Mouse (Mus musculus) spleen, adult 2 months (tissue): ENCODE results near the gene Parp14. TPM values are rescaled to one million over a fixed set of nuclear protein-coding genes. Genes with fewer than 3 reads are reported as not detected.

ENCODE experiments used
- DNase-seq, 2 experiments: peaks; one replicate each; pipeline versions ENCODE4 v3.0.0 to v3.0.0-alpha.2; 2012 to 2021; ENCODE audit warnings: low spot score in 2 of 2, low read depth in 1 of 2
- H3K27ac ChIP-seq: fragments of 200-500 bp; 2 replicates; pipeline ENCODE4 v1.5.1; 2012; ENCODE audit warnings: low read length, inconsistent platforms; ENCODE audit not compliant: insufficient read depth
- H3K27me3 ChIP-seq: fragments of 200-500 bp; 2 replicates; pipeline ENCODE4 v1.6.1; 2012; ENCODE audit warnings: mild to moderate bottlenecking, moderate library complexity, low read length, inconsistent platforms; ENCODE audit not compliant: control insufficient read depth, insufficient read depth
- H3K36me3 ChIP-seq: fragments of 200-500 bp; 2 replicates; pipeline ENCODE4 v1.6.1; 2012; ENCODE audit warnings: mild to moderate bottlenecking, low read length, inconsistent platforms; ENCODE audit not compliant: control insufficient read depth, insufficient read depth
- H3K4me1 ChIP-seq: fragments of 200-500 bp; 2 replicates; pipeline ENCODE4 v1.6.1; 2011; ENCODE audit warnings: inconsistent platforms; ENCODE audit not compliant: control insufficient read depth, insufficient read depth, insufficient read length
- H3K4me3 ChIP-seq: fragments of 200-500 bp; 2 replicates; pipeline ENCODE4 v1.5.1; 2011; ENCODE audit warnings: mild to moderate bottlenecking, inconsistent platforms; ENCODE audit not compliant: insufficient read depth, insufficient read length; ENCODE audit errors: extremely low read depth
- CTCF ChIP-seq: fragments of 200-500 bp; IDR thresholded peaks from 2 replicates; pipeline ENCODE4 v1.5.1; 2011; ENCODE audit warnings: mild to moderate bottlenecking, inconsistent platforms; ENCODE audit not compliant: insufficient read depth, insufficient read length, insufficient replicate concordance; ENCODE audit errors: extremely low read depth
- POLR2A ChIP-seq: fragments of 200-500 bp; IDR thresholded peaks from 2 replicates; pipeline ENCODE4 v1.6.1; 2011; ENCODE audit warnings: low read depth, low read length, inconsistent platforms
- WGBS: fragments of 180-500 bp; shearing (Covaris S2); methylation state at CpG from one replicate; pipeline ENCODE4 v1.1.7; 2018; 5-methylcytosine and 5-hydroxymethylcytosine counted together
- polyA plus RNA-seq: library from polyadenylated mRNA; depleted of rRNA; stranded (reverse); fragments of >200 nt; gene quantifications from 2 replicates; pipeline ENCODE4 v1.2.3, GENCODE M21; 2012

Gene Parp14
- polyA plus RNA-seq, 1 experiment, result 8.0 TPM

DNA sequence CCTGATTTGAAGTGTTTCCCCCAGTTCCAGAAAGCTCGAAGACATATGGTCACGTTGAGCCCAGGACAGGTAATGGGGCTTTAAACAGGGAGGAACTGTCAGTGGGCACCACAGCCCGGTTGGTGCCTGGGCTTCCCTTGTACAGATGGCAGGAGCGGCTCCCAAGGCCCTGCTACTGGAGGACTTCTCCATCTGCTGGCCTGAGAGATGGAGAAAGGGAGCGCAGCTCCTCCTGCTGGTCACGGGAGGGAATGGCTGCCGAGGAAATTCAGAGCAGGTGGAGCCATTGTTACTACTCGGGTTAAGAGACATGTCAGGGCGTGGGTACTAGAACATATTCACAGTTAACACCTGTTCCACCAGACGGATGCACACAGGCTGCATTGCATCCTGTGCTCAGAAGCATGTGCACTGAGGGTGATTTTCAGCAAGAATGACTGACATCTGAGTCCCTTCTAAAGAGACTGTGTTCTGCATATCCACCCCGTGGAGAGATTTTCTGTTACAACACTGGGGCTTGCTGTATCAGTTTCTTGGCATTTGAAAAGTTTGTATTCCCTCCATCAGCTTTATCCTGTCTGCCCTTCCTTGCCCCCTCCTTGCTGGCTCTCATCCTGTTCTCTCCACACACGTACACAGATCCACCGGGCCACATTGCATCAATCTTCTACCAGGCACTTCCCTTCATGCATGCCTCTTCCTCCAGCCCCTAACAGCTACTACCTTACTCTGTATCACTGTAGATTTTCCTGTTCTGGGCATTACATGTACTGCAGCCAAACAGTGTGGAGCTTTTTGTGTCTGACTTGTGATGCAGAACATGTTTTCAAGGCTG is 53.9 kb downstream of the Parp14 start:
- peaks cover 10% of the 10 kb centered on the region for H3K36me3 ChIP-seq

DNA sequence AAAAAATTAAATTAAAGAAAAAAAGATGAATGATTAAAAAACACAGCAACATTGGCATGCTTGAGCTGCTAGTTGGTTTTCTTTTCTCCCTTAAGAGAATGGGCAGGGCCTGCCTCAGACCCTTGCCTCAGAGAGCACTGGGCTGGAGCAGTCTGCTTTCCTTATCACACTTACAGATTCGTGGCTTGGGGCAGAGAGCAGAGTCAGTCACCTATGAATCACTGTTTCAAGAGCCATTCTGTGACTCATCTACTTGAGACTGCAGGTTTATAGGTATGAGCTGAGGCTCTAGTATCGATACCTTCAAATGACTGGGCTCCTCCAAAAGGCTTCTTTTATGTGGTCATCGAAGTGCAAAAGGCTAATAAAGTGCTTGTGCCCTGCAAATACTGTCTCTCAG is 58.2 kb downstream of the Parp14 start:
- H3K36me3 ChIP-seq, result peaks cover 4% of the 10 kb centered on the region

More for the DNA sequence above, 53.9 kb downstream of the Parp14 start:
- TF ChIP-seq POLR2A (no peak), CTCF (peak; percentile 98)
- DNase-seq, result peak; percentile 28 to 73
- no peaks in the 10 kb centered on the region for H3K27me3 ChIP-seq
- no peak overlapping the region for H3K27ac ChIP-seq
- WGBS, result 29% methylated on average over 13 of the region's 13 CpGs
- no peak overlapping the region for H3K4me3 ChIP-seq
- no peaks in the 10 kb centered on the region for H3K4me1 ChIP-seq

DNA sequence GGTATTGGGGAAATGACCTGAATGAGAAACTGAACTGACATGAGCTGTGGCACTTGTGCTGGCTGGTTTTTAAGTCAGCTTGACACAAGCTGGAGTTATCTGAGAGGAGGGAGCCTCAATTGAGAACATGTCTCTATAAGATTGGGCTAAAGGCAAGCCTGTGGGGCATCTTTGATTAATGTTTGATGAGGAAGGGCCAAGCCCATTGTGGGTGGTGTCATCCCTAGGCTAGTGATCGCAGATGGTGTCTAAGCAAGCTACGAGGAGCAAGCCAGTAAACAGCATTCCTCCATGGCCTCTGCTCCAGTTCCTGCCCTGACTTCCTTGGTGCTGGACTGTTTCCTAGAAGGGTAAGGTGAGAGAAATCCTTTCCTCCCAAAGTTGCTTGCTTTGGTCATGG is 62.5 kb downstream of the Parp14 start:
- H3K4me3 ChIP-seq, result no peak overlapping the region
- no peaks in the 10 kb centered on the region for H3K27me3 ChIP-seq
- no peak for TF ChIP-seq POLR2A
- no peak for TF ChIP-seq CTCF
- no peaks in the 10 kb centered on the region for H3K4me1 ChIP-seq
- H3K36me3 ChIP-seq, result peaks cover 3% of the 10 kb centered on the region; the same call in 1 of the 2 replicates
- no peak overlapping the region for H3K27ac ChIP-seq
- no peak for DNase-seq
- WGBS, result 90% methylated on average over 2 of the region's 2 CpGs

More for the DNA sequence above, 58.2 kb downstream of the Parp14 start:
- no peaks in the 10 kb centered on the region for H3K4me1 ChIP-seq
- TF ChIP-seq POLR2A (no peak), CTCF (no peak)
- 80% methylated on average over 3 of the region's 3 CpGs for WGBS
- H3K4me3 ChIP-seq, result no peak overlapping the region
- H3K27me3 ChIP-seq, result no peaks in the 10 kb centered on the region
- no peak overlapping the region for H3K27ac ChIP-seq
- no peak for DNase-seq

DNA sequence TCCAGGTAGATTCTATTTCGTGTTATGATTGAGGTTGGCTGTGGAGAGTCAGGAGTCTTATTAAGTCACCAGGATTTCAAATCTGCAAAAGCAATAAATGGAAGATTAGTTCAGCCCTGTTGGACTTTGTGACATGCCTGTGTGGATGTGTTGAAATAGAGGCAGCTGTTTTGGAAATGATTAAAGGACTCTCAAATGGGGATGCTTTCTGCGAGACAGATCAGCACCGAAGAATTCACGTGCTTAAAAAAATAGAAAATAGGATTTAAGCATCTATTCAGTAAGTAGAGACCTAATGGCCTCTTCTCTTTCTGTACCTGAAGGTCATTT is 63.7 kb downstream of the Parp14 start:
- no peaks in the 10 kb centered on the region for H3K4me1 ChIP-seq
- DNase-seq, result no peak
- peaks cover 3% of the 10 kb centered on the region; the same call in 1 of the 2 replicates for H3K36me3 ChIP-seq
- 90% methylated on average over 4 of the region's 4 CpGs for WGBS
- H3K27ac ChIP-seq, result no peak overlapping the region
- no peaks in the 10 kb centered on the region for H3K27me3 ChIP-seq
- TF ChIP-seq CTCF, result no peak
- no peak for TF ChIP-seq POLR2A
- no peak overlapping the region for H3K4me3 ChIP-seq

DNA sequence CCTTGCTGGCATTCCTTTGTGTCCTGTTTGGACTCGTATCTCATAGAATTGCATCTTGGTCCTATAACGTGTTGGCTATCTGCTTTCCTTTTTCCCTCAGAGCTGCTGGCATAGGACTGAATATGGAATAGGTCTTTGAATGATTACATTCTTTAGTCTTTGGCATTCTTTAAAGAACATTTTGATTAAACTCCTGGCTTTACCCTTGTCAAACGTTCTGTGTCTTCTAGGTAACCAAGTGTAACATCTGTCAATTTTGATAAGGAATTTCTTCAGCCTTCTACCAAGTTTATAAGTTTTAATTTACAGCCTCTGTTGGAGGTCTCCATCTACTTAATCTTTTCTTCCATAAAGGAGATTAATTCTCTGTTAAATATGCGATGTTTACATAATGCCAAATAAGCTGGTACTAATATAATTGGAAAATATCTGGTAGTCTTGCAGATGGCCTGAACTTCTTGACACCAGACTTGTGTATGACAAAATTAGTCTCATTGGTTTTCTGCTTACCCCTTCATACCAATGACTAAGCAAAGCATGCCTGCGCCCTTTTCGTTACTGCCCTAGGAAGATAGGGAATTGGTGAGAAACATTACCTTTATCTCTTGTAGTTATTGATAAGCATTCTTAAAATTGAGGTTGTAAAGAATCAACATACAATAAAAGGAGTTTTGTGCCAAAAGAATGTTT is 64.2 kb downstream of the Parp14 start:
- DNase-seq, result no peak
- 87% methylated on average over 6 of the region's 6 CpGs for WGBS
- peaks cover 3% of the 10 kb centered on the region; the same call in 1 of the 2 replicates for H3K36me3 ChIP-seq
- no peaks in the 10 kb centered on the region for H3K4me1 ChIP-seq
- peak overlapping the region; percentile 23; the same call in 1 of the 2 replicates for H3K27ac ChIP-seq
- TF ChIP-seq CTCF, result no peak
- TF ChIP-seq POLR2A, result no peak
- H3K4me3 ChIP-seq, result no peak overlapping the region
- no peaks in the 10 kb centered on the region for H3K27me3 ChIP-seq

DNA sequence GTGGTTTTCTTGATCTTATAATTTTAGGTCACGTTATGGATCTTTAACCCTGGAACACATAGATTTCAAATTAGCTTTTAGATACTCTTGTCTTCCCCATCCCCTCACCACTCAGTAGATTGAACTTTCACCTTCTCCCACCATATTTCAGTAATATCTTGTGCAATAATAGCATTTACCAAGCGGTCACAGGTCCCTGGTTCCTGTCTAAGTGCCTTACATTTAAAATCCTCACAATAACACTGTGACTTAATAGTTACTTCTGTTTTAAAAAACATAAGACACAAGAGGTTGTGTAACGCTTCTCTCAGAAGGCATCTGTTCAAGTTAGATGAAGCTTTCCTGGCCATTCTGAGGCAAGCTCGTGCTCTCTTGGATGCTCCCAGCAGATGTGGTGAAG is 67.6 kb downstream of the Parp14 start:
- H3K4me1 ChIP-seq, result no peaks in the 10 kb centered on the region
- no peaks in the 10 kb centered on the region for H3K27me3 ChIP-seq
- H3K36me3 ChIP-seq, result peaks cover 3% of the 10 kb centered on the region
- no peak overlapping the region for H3K4me3 ChIP-seq
- DNase-seq, result no peak
- 90% methylated on average over 4 of the region's 4 CpGs for WGBS
- TF ChIP-seq CTCF (no peak), POLR2A (no peak)
- H3K27ac ChIP-seq, result no peak overlapping the region
